Mouse (Mus musculus) ovary, adult 18-20 months (tissue): ENCODE data around the gene Pex11g.

Experiments used
- DNase-seq: peaks from one replicate; pipeline ENCODE4 v3.0.0; 2022; ENCODE audit warnings: low spot score, mixed read lengths

Gene Pex11g

DNA sequence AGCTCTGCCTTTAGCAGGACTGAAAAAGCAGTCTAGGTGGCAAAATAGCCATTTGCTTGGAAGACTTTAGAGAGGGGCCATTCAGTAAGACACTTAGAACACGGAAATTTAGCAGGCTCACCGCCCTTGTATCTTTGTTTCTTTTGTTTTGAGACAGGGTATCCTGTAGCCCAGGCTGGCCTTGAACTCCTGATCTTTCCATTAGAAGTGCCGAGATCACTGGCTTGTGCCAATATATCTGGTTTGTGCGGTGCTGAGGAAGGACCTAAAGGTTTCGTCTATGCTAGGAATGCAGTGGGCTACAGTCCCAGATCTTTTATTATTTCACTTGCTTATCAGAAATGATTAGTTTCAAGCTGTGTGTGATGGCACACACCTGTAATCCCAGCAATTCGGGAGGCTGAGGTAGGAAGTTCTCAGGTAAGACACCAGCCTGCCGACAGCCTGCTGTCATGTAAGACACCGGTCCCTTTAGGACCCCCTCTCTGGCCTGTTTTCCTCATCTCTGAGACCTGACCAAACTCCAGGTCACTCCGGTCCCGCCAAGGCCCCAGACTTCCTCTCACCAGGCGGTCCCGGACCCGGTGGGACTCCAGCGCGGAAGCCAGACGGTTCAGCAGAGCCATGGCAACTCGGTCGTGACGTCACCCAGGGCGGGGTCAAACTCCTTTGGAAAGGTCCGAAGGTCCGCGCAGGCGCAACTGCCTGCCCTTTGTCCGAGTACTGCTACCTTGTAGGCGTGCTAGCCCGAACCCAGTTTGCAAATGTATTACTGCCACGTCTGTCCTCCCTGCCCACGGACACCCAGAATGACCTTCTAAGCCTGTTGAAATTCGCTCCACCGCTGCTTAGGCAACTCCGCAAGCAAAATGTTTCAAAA lies at the start of gene Pex11g:
Gene Pex11g (minus strand): TSS at position 675 of the 880 bp plus-strand sequence.
- DNase-seq = peak; percentile 96

DNA sequence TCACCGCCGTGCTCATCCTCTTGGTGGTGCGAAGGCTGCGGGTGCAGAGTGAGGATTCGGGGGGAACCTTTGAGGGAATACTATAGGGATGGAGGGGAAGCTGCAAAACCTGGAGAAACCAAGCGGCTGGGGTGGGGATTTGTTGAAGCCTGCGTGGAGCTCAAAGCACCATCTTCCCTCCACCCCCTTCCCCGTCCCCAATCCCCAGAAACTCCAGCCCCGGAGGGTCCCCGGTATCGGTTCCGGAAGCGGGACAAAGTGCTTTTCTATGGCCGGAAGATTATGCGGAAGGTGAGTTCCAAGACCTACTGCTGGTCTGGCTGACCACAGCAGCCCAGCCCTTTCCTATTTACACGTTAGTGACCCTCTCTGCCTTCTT lies 49.6 kb upstream of the Pex11g start:
- no peak for DNase-seq

DNA sequence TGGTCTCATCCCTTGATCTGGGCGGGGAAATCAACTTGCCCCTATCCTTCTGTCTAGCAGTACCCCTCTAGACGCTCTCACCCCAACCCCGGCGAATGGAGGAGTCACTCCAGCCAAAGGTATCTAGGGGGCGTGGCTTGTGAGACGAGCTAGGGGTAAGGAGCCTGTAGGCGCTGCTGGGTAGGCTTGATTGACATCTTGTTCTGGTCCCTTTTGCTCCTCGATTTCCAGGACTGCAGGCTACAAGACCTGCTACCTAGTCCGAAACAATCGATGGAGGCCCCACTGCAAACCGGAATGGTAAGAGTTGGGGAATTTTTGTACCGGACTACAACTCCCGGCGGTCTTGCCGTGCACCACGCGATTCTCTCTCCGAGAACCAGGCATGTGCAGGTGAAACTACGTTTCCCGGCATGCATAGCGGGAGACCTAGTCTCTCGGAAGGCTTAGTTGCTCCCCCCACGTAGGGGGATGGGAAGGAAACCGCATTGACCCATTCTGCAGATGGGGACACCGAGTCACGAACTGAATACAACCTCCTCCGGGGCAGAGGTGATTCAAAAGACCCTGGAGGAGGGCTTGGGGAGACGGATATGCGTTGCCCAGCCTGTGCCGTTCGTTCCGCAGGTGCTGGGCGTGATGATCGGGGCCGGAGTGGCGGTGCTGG lies 49.1 kb upstream of the Pex11g start:
- DNase-seq = peak; percentile 89

DNA sequence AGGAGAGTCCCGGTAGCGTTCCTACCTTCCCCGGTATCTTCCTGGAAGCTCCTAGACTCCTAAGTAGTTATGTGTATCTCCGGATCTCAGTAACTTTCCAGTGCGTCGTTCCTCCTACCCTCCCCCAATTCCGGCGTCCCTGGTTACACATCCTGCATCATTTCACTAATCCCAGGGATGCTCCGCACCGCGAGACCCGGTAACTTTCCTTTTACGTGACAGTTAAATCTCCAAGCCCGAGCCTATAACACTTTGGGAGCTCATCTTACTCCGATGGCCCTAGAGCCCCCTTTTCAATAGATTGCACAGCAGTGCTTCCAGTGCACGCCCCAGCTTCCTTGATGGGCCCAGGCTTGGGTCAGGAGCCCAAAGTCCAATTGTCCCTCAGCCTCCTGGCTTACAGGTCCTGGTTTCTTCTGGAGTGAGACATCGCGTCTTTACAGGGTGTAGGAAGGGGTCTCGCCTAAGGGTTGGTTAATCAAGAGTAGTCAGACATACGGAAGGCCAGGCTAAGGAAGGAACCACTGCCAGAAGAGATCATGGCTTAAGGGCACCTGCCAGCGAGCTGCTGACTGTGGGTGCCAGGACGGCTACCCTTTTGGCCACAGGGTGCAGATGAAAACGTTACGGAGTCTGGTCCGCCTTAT lies 48.4 kb upstream of the Pex11g start:
- DNase-seq = no peak

DNA sequence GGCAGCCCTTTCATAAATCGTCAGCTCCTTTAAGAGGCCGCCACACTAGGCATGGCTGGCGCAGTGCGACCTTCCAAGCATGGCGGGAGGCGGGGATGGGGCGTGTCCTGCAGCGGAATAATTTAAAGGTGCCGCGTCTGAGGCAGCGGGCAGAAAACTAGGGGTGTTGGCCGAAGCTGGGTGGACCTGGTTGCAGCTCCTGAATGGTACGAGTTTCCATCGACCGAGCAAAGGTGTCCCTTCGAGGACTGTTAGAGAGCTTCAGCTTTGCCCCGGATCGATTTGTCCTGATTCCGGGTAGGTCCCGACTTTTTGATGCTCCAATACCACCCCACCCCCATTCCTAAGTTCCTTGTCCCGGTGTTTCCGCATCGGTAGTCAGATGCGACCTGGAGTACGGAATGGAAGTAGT lies 47.8 kb upstream of the Pex11g start, which contains the start of gene Pnpla6:
Gene Pnpla6 (plus strand): TSS at position 125 of the 412 bp plus-strand sequence.
- peak; percentile 78 for DNase-seq

DNA sequence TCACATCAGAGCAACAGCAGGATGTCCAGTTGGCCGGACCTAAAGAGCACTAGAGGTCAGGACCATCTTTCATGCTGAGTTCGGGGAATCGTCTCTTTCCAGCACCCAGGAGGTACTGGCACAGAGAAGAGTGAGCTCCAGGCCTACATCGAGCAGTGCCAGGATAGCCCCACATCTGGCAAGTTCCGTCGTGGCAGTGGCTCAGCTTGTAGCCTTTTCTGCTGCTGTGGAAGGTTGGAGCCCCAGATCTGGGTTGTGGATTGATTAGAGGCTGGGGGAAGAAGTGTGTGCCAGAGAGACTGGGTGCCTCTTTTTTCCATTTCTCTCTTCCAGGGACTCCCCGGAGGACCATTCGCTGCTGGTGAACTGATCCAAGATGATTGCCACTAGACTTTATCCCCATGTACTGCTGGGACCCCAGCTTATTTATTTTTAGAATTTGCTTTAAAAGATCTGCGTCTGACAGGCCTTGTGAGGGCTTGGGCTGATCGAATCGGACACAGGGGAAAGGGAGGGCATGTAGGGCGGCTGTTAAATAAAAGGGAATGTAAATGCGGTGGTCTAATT lies 47.3 kb upstream of the Pex11g start:
- DNase-seq = no peak

DNA sequence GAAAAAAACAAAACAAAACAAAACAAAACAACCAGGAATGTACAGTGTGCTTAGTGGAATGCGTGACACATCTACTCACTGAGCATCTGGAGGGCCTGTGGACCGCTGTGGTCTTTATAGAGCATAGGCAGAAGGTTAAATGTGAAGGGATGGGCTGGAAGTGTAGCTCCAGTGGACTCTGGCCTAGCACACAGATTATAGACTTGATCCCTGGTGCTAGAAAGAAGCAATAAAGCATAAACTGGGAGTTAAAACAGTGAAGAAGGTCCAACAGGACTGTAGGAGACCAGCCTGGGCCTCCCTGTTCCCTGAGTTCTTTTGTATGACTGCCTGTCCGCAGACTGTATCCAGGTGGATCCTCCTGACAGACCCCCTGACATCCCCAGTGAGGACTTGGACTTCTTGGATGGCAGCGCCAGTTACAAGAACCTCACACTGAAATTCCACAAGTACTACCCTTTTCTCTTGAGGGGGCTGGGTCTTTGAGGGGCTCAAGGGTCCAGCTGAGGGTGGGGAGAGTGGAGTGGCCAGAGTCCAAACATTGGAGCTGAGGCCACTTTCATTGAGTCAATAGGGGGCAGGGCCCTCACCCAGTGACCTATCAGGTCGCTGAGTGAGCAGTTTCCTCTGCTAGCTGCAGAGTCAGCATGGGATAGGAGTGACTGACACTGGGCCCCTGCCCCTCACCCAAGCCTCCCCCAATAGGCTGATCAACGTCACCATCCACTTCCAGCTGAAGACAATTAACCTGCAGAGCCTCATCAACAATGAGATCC lies 40.7 kb upstream of the Pex11g start:
- DNase-seq = no peak

DNA sequence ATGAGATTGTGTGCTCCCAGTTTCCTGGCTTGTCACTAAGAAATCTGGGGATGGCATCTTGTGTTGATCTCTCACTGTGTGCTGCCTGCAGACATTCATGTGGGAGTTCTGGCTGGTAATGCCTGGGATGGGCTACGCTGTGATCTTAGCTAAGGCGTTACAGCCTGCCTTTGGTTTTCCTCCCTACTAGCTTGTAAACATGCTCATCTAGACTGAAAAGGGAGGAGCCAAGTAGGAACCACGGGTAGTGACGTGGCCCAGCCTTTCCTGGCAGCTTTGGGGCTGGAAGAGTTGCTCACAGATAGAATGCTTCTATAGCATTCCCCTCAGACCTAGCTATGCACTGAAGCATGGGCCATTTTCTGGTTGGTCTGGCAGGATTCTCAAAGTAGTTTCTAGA lies 34.7 kb upstream of the Pex11g start:
- no peak for DNase-seq

DNA sequence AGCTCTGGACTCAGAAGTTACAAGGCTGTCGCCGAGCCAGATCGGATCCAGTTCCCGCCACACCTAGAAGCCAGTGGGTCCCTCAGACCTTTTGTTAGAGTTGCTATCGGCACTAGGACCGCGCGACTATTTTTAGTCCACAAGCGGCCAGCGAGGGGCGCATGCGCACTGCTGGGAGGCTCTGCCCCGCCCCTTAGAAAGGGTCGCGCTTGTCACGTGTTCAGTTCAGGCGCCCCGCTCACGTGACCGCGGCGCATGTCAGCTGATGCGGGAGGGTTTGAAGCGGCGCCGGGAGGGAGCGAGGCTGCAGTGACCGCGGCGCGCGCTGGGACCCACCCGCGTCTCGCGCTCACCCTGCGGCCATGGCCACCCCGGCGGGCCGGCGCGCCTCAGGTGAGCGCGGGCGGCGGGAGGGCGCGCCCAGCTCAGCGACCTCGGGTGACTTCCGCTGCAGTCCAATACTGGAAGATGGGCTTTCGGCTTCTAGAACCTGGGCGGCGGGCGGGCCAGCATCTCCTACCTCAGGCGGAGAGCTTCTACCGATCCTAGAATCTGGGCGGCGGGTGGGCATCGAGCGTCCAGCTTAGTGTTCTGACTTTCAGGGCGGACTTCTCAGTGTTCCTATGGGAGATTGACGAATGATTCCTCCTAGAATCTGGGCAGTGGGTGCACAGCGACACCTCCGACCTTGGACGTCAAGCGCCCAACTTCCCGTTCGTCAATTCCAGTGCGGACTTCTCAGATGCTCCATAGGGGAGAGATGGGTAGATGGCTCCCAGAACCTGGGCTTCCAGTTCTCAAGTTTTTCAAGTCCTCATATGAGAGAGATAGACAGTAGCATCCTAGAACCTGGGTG lies 33.0 kb upstream of the Pex11g start, which contains the start of gene Mcoln1:
Gene Mcoln1 (plus strand): TSS at position 223 of the 856 bp plus-strand sequence.
- peak; percentile 97 for DNase-seq

DNA sequence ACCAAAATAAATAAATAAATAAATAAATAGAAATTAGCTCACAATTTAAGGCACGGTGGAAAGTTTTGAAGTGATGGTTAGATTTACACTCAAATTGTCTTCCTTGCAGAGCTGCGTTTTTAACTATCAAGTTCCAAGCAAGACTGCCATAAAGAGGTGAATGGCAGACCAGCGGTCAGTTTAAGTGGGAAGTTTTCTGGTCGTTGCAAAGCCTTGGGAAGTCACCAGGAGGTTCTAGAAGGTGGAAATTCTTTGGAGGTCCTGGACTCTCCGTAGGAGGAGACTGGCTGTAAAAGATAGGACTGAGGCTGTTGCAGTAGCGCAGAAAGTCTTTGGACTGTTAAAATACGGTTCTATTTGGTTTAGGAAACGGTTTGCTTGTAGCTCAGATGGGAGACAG lies 32.3 kb upstream of the Pex11g start:
- DNase-seq = no peak

DNA sequence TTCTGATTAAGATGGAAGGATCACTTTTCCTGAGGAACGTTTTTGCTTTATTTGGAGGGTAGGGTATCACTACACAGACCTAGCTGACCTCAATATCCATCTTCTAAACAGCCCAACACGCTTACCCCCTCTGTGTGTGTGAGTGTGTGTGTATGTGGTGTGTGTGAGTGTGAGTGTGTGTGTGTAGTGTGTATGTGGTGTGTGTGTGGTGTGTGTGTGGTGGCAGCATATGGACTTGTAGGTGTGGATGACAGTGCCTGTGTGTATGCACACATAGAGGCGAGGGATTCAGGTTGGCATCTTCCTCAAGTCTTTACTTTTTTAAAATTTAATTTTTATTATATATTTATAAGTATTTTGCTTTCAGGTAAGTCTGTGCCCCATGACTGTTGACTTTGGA lies 31.1 kb upstream of the Pex11g start:
- DNase-seq = no peak

DNA sequence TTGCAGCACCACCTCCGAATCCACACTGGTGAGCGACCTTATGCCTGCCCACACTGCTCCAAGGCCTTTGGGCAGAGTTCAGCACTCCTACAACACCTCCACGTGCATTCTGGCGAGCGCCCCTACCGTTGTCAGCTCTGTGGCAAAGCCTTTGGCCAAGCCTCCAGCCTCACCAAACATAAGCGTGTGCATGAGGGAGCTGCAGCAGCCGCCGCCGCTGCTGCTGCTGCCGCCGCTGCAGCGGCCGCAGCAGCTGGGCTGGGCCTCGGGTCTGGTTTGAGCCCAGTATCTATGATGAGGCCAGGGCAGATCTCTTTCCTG lies 28.9 kb upstream of the Pex11g start:
- DNase-seq = no peak

DNA sequence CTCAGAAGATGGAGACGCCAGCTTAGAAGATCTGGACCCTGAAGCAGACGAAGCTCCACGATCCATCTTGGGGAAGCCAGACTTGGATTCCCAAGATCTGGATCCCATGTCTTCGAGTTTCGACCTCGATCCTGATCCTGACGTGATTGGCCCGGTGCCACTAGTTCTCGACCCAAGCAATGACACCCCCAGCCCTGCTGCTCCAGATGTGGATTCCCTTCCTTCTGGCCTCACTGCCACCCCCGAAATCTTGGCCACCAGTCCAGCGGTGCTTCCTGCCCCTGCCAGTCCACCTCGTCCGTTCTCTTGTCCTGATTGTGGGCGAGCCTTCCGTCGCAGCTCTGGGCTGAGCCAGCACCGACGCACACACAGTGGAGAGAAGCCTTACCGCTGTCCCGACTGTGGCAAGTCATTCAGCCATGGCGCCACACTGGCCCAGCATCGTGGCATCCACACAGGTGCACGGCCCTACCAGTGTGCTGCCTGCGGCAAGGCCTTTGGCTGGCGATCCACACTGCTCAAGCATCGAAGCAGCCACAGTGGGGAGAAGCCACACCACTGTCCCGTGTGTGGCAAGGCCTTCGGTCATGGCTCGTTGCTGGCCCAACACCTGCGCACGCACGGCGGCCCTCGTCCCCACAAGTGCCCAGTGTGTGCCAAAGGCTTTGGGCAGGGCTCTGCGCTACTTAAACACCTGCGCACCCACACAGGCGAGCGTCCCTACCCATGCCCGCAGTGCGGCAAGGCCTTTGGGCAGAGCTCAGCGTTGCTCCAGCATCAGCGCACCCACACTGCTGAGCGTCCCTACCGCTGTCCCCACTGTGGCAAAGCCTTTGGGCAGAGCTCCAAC lies 28.3 kb upstream of the Pex11g start:
- DNase-seq = no peak

DNA sequence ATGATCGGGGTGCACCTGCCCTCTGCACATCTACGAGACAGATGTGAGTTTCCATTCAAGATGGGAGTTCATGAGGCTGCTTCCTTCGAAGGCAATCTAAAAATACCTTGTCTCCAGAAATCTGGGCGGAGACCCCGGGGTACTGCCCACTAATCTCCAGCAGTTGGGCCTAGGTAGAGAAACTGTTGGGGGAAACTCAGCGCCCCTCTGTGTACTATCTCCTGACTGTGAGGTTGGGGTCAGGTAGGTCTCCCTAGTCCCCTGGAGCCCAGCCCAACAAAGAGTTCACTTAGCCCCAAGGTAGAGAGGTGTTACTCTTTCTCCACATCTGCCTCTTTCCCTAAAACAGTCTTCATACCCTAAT lies 26.3 kb upstream of the Pex11g start:
- no peak for DNase-seq

DNA sequence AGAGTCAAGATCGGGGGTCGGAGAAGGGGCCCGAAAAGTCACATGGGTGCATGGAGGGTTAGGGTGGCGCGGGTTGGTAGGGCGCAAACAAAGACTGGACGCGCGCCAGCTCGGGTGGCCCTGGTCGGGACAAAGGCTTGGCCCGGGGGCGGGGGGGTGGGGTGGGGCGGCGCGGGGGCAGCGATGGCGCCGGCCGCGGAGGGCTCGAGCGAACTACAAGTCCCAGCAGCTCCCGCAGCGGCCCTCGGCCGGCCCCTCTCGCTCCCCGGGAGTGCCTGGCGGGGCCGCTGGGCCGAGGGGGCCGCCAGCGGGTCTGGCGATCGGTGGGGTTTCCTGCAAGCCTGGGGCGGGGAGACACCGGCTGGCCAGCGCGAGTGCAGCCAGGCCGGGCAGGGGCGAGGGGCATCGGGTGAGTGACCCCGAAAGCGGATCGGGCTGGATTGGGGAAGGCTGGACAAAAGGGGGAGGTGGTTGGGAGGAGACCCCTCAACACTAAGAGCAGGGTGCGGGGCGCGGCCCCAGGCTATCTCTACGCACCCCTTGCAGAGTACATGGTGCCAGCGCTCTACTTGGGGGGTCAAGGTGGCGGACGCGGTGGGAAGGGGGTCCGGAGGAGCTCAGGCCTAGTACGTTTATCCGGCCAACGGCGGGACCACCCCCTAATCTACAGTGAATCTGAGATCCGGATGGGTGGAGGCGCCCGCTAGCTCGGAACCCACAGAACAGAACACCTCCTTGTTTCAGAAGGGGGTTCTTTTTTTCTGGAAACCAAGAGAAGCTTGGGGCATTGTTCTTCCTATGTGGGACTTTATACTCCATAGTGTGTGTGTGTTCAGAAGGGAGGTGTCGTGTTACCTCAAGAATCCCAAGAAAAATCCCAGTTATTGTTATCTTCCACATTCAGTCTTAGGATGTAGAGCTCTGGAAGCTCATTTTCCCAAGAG lies 25.7 kb upstream of the Pex11g start, which contains the start of gene Zfp358:
Gene Zfp358 (plus strand): TSS at position 238 of the 944 bp plus-strand sequence.
- peak; percentile 63 for DNase-seq

DNA sequence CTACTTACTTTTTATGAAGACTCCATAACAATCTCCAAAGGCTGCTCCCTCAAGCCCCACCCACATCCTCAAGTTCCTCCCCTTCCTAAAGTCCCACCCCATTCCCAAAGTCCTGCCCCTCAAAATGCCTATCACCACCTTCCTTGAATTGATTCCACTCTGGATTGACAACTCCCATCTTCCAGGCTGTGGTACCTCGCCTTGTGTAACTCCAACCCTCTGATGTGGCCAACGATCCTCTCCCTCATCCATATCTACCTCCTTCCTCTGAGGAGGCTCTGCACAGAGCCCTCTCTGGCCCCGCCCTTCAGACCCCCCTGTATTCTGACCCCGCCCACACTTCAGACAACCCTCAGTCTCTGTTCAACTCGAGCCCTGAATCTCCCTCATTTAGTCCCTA lies 17.7 kb upstream of the Pex11g start:
- no peak for DNase-seq

DNA sequence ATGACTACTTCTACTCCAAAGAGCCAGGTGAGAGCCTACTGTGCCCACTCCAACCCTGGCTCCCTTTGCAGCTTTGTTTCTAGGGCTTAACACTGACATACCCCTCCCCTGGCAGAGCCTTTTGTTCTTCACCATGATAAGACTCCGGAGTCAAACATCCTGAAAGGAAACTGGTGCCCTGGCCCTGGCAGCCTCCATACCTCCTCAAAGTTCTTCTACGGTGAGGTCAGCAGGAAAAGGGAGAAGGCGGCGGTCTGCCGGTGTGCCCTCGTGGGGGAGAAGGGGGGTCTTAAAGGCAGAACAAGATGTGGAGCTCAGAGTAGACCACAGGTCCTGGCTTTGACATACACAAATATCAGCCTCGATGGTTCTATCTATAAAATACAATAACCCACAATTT lies 16.1 kb upstream of the Pex11g start:
- DNase-seq = no peak

DNA sequence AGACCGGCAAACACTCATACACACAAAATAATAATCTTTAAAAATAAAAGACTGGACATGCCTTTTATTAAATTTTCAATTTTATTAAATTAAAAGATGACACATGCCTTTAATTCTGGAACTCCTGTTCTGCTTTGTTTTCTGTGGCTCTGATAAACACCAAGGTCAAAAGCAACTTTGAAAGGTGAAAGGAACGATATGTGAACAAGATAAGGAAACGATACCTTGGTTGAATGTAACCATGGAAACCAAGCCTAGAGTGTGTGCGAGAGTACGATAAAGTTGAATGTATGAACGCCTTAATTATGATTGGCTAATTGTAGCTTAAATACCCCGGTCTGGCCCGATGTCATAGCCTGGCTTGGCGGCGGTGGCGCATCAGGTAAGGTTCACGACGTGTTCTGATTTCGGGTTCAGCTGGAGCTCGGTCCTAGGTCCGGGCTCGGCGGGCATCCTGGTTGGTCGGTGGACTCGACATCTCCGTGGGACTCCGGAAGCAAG lies 14.8 kb upstream of the Pex11g start:
- no peak for DNase-seq

DNA sequence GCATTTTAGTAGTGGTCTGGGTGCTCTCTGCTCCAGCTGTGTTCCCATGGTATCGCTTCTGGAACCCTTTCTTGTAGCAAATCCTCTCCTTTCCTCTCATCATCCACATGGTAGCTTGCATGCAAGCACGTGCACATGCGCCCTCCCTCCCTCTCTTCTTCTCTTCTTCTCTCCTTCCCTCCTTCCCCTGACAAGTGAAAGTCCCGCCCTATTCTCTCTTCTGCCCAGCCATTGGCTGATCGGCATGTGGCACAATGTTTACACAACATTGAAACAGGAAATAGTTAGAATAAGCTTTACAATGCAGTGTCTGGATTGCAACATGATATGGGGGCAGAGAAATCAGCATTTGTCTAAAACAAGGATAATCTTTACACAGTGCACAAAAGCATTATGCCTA lies 14.1 kb upstream of the Pex11g start:
- no peak for DNase-seq
